Mouse (Mus musculus) C2C12 (cell line): ENCODE measurements at regions not wholly inside any gene's neighbourhood (a gene's known extent, or its start where the extent isn't known, plus 50 kb on each side); places are given as distances from the start of the nearest gene placed in this dataset.

ENCODE experiments used
- H3K27me3 ChIP-seq: one replicate; pipeline ENCODE4 v1.6.1; 2011; ENCODE audit not compliant: control insufficient read depth, insufficient read depth, insufficient read length
- H3K36me3 ChIP-seq: one replicate; pipeline ENCODE4 v1.6.1; 2011; ENCODE audit not compliant: control insufficient read depth, insufficient read depth
- H3K4me3 ChIP-seq: one replicate; pipeline ENCODE4 v1.5.1; 2011; ENCODE audit warnings: mild to moderate bottlenecking, control low read depth; ENCODE audit not compliant: poor library complexity, insufficient read depth, severe bottlenecking
- H3K79me2 ChIP-seq: one replicate; pipeline ENCODE4 v1.6.1; 2011; ENCODE audit not compliant: control insufficient read depth, insufficient read depth
- H3K79me3 ChIP-seq: one replicate; pipeline ENCODE4 v1.6.1; 2011; ENCODE audit warnings: low read depth, control low read depth
- H3ac ChIP-seq: one replicate; pipeline ENCODE3; 2011; ENCODE audit warnings: low read depth; ENCODE audit not compliant: control insufficient read depth, insufficient read length
- CEBPB ChIP-seq: IDR thresholded peaks from one replicate; pipeline ENCODE4 v1.6.1; 2011; ENCODE audit warnings: low read depth, mild to moderate bottlenecking, control low read depth, moderate library complexity
- CTCF ChIP-seq: IDR thresholded peaks from one replicate; pipeline ENCODE4 v1.5.1; 2011; ENCODE audit not compliant: control insufficient read depth, insufficient read depth, insufficient read length
- FOSL1 ChIP-seq: IDR thresholded peaks from one replicate; pipeline ENCODE4 v1.8.0; 2011; ENCODE audit warnings: mild to moderate bottlenecking, low read length; ENCODE audit not compliant: poor library complexity, insufficient read depth, severe bottlenecking
- MAX ChIP-seq: IDR thresholded peaks from one replicate; pipeline ENCODE4 v1.6.1; 2011; ENCODE audit warnings: mild to moderate bottlenecking, control low read depth
- MYOD1 ChIP-seq: IDR thresholded peaks from one replicate; pipeline ENCODE4 v1.6.1; 2011; ENCODE audit warnings: low read depth; ENCODE audit not compliant: control insufficient read depth, insufficient read length
- MYOG ChIP-seq: IDR thresholded peaks from one replicate; pipeline ENCODE4 v1.6.1; 2011; ENCODE audit not compliant: control insufficient read depth, insufficient read length; ENCODE audit errors: extremely low read depth
- USF1 ChIP-seq: IDR thresholded peaks from one replicate; pipeline ENCODE4 v1.6.1; 2011; ENCODE audit warnings: low read depth, mild to moderate bottlenecking, control low read depth, moderate library complexity

DNA sequence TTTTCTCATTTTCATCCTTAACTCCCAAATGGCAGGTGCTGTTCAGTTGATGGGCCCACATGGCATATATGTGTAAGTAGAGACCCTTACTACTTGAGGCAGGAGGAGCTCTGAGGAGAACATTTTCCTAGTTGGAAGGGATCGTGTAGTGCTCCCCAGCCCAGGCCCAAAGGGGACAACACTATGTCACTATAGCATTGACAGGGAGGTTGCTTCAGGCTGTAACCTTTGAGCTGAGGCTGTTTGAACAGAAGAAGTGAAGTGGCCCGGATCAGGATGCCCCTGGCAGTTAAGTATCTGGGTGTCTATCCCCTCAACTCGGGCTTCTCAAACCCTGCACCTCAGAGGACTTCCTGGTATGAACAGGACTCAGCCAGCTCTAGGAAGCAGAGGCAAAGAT, 79.5 kb upstream of the Msx1 start:
- Histone ChIP-seq H3ac (no peak overlapping the region), H3K27me3 (peaks cover 13% of the 10 kb centered on the region)

DNA sequence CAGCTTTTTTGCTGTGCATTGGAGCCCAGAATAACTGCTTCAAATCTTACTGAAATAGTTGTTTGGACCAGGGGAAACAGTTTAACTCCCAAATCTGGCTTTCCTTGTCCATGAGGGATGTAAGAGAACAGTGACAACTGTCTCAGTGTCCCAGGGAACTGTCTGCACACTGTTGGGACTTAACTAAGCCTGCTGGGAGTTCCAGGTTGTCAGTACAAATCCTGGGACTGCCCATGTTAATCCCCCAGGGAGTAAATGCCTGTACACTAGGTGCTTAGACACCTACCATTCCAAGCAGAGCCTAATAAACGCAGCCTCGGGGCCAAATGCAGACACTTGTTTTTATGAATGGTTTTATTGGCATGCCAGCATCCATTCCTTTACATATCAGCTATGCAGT, 78.4 kb upstream of the Msx1 start:
- H3K36me3 ChIP-seq: no peaks in the 10 kb centered on the region
- H3K4me3 ChIP-seq: no peak overlapping the region
- H3ac ChIP-seq: no peak overlapping the region
- peaks cover 11% of the 10 kb centered on the region for H3K27me3 ChIP-seq
- no peaks in the 10 kb centered on the region for H3K79me3 ChIP-seq
- H3K79me2 ChIP-seq: no peaks in the 10 kb centered on the region
- TF ChIP-seq MYOG (no peak), FOSL1 (no peak), CEBPB (no peak), MAX (no peak), CTCF (no peak), USF1 (no peak), MYOD1 (no peak)

More for the DNA sequence above, 79.5 kb upstream of the Msx1 start:
- H3K79me3 ChIP-seq: no peaks in the 10 kb centered on the region
- no peak for TF ChIP-seq FOSL1
- no peak for TF ChIP-seq MAX
- TF ChIP-seq USF1: no peak
- no peak overlapping the region for H3K4me3 ChIP-seq
- no peaks in the 10 kb centered on the region for H3K79me2 ChIP-seq
- H3K36me3 ChIP-seq: no peaks in the 10 kb centered on the region

DNA sequence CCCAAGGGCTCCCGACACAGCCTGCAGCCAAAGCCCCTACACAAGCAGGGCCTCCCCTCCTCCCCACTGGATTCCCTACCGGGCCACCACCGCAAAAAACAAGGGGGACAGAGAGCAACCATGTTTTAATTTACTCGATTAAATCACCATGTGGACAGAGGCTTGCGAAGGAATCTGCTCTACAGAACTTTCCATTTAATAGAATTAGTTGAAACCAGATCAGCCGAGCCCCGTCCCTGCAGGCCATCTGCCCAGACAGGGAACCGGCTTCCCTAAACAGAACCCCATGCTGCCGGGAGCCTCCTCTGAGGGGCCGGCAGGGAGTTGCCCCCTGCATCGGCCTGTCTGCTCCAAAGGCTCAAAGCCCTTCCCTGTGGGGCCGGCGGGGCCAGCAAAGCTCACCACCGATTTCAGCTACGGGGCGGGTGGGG, 77.5 kb upstream of the Msx1 start:
- Histone ChIP-seq H3K79me3 (no peaks in the 10 kb centered on the region), H3K4me3 (no peak overlapping the region), H3K36me3 (no peaks in the 10 kb centered on the region), H3K27me3 (peaks cover 8% of the 10 kb centered on the region), H3K79me2 (no peaks in the 10 kb centered on the region), H3ac (no peak overlapping the region)
- TF ChIP-seq MAX: no peak
- no peak for TF ChIP-seq FOSL1
- TF ChIP-seq MYOD1: no peak
- TF ChIP-seq CTCF: no peak
- TF ChIP-seq CEBPB: no peak
- TF ChIP-seq MYOG: no peak
- TF ChIP-seq USF1: no peak

- Histone ChIP-seq H3K79me3 (no peaks in the 10 kb centered on the region), H3K36me3 (no peaks in the 10 kb centered on the region), H3K79me2 (no peaks in the 10 kb centered on the region), H3K27me3 (peaks cover 3% of the 10 kb centered on the region), H3K4me3 (no peak overlapping the region), H3ac (no peak overlapping the region)
- no peak for TF ChIP-seq MYOD1
- no peak for TF ChIP-seq MAX
- TF ChIP-seq CEBPB: no peak
- no peak for TF ChIP-seq CTCF
Measured at GRCm38 (mm10) chr5:37898041-37898615, 73.7 kb upstream of the Msx1 start.

DNA sequence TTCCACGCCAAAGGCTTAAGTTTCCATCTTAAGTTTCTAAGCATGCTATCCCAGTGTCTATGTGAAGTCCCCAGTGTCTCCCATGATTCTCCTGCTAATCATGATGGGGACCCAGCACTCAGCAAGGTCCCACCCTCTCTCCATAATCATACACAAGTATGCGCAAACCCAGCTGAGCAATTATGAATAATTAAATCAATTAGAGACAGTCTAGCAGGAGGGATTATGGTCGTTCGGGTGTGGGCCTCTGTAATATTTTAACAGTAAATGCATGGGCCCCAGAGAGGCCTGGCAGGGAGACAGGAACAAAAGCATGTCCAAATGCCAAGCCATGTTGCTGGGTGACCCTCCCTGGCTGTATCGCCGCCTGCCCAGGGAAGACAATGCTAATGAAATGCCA, 73.1 kb upstream of the Msx1 start:
- no peaks in the 10 kb centered on the region for H3K36me3 ChIP-seq
- no peak overlapping the region for H3K4me3 ChIP-seq
- H3K27me3 ChIP-seq: peaks cover 3% of the 10 kb centered on the region
- TF ChIP-seq USF1: no peak
- TF ChIP-seq MYOD1: no peak
- no peak for TF ChIP-seq CTCF
- no peak for TF ChIP-seq MYOG
- TF ChIP-seq CEBPB: no peak
- TF ChIP-seq MAX: no peak
- no peak for TF ChIP-seq FOSL1
- H3K79me2 ChIP-seq: no peaks in the 10 kb centered on the region
- H3ac ChIP-seq: no peak overlapping the region
- H3K79me3 ChIP-seq: no peaks in the 10 kb centered on the region

DNA sequence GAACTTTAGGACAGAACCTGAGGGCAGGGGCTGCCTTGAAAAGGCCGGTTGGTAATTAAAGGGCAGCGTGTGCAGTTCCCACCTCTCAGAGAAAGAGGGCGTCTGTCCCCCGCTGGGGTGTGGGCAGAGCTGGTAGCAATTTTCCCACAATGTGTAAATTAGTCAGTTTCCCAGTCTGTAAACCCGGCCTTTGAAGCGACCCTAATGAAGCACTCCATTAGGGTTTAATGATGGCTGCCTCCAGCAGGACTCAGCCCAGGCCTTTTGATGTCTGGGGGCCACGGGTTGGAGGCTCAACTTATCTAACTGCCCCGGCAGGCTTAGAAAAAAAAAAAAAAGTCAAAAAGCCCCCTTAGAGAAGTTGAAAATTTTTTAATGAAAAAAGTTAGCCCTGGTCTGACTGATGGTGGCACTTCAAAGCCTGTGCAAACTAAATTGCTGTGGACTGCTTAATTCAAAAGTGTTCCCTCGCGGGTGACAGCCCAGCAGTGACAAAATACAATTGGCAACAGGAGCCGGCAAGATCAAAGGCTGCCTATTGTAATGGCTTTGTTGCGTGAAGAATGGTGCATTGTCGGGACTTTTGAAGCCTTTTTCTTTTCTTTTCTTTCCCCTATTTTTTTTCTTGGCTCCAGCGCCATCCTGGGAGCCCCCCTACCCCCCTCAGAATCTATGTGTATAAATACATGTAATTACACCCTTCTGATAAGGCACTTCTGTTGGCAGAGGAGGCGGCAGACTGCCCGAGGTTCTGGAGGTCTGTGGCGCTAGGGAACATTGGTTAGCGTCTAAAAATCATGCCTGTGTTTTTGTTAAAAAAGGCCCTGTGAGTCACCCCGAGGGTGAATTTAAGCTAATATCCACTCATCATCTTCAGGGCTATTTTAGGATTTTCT, 71.3 kb upstream of the Msx1 start:
- TF ChIP-seq CEBPB (no peak), CTCF (no peak), MYOD1 (no peak), FOSL1 (no peak), MYOG (no peak), USF1 (no peak), MAX (no peak)

More for the DNA sequence above, 71.3 kb upstream of the Msx1 start:
- no peak overlapping the region for H3K4me3 ChIP-seq
- H3K79me2 ChIP-seq: no peaks in the 10 kb centered on the region
- H3K36me3 ChIP-seq: no peaks in the 10 kb centered on the region
- no peak overlapping the region for H3ac ChIP-seq
- peaks cover 2% of the 10 kb centered on the region for H3K27me3 ChIP-seq
- H3K79me3 ChIP-seq: no peaks in the 10 kb centered on the region
